Mouse (Mus musculus): Measurements from ENCODE around the gene Cypt4. TPM values are rescaled to one million over a fixed set of nuclear protein-coding genes. Genes with fewer than 3 reads are reported as not detected.
"Not testable (repeated sequence)": the region's sequence is repeated elsewhere in the genome, so short reads cannot be mapped to it uniquely, and the experiment has no call there.

The Cypt4 gene
- total RNA-seq (2021) = not detected
- long read RNA-seq, experiment 1 = 0 reads
- long read RNA-seq, experiment 2 = 0 reads

DNA sequence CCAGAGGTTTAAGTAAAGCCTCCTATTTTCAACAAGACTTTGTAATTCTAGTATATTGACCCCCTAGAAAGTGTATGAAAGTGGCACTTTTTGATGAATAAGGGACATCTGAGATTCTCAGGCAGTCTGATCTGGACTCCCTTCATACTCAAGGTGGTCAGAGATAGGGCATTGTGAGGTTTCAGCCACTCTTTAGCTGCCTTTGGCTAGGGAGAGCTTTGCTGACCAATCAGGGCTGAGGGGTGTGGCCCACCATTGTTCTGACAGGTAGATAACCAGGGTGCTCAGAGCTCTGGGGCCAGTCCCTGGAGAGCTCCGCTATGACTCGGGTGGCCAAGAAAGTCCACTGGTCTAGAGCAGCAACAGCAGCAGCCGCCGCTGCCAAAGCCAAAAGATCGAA, at the start of gene Cypt4:
TSS of gene Cypt4 (plus strand) at position 301 of the 400 bp plus-strand sequence.
- no peak for DNase-seq
- intact Hi-C loops (cut with DNase I) = no loop called here

- intact Hi-C loops (cut with DNase I) = not testable (repeated sequence)
- DNase-seq = peak in 1 of 2 experiments; percentile 6
Observed at GRCm38 (mm10) chr9:24637341-24637740, 12.3 kb downstream of the Cypt4 start.

Other genes with a start within 250 kb of the Cypt4 start
- gene Dpy19l1, start 122.1 kb upstream of the Cypt4 start, total RNA-seq (2021) = 10 to 100 TPM; 11.6 to 12.9 TPM
- under 1 TPM; 0.05 to 0.10 TPM for gene Dpy19l2, start 71.1 kb downstream of the Cypt4 start, total RNA-seq (2021)
- gene Tbx20, start 149.1 kb downstream of the Cypt4 start, total RNA-seq (2021) = 100 to 1,000 TPM; 115 to 118 TPM

Measured in heart, postnatal 14 days (tissue).